Mouse (Mus musculus): ENCODE results near the gene H3f3b.

The H3f3b gene

DNA sequence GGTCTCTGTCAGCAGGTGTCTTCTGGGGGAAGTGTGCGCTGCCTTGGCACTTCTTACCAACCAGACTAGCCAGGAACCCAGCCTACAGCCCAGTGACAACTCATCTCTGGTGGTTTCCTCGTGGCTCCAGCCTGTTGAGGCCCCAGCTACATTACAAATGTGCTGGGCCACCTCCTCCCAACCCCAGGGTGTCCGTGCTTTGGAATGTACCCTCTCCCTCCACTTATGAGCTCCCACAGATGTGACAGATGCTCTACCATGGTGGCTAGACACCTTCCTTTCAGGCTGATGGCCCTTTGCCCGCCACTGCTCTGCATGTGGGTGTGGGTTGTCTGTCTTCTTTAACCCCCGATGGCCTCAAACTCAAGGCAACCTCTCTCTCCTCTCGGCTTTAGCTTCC lies 26.0 kb downstream of the H3f3b start:
- DNase-seq (ENCODE audit: low spot score), result no peak

DNA sequence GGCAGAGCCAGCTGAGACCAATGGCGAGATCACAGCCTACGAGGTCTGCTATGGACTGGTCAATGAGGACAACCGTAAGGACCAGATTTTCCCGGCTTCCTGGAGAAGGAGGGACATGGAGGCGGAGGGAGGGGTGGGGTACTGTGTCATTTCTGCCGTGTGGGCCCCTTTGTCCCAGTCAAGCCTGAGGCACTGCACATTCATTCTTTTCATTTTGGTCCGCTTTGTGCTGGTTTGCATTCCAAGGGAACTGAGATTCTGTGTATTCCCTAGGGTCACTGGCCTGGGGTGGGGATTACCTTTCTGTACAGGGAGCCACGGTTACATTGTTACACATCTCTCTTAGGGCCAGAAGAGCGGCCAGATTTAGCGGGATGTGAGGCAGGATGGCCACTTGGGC lies 27.2 kb downstream of the H3f3b start:
- DNase-seq (ENCODE audit: low spot score), result no peak

DNA sequence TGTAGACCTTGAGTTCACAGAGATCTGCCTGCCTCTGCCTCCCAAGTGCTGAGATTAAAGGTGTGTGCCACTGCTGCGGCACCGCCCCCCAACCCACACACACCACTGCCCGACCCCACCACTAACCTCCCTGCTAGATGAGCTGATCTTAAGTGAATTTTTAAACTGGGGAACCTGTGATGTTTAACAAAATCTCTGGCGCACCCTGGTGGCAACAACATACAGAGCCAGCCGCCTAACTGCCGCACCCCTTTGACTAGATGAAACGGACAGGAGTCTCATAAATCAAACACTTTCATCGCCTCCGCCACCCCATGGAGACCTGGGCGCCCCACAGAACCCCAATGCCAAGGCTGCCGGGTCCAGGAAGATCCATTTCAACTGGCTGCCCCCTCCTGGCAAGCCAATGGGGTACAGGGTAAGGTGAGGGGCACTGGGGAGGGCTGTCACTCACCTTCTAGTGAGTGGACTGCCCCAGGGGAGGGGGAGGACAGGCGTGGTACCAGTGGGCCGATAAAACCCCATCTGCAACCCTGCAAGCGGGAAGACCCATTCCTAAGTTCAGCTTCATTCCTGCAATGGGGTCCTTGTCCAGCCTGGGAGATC lies 28.1 kb downstream of the H3f3b start:
- no peak for DNase-seq (ENCODE audit: low spot score)

DNA sequence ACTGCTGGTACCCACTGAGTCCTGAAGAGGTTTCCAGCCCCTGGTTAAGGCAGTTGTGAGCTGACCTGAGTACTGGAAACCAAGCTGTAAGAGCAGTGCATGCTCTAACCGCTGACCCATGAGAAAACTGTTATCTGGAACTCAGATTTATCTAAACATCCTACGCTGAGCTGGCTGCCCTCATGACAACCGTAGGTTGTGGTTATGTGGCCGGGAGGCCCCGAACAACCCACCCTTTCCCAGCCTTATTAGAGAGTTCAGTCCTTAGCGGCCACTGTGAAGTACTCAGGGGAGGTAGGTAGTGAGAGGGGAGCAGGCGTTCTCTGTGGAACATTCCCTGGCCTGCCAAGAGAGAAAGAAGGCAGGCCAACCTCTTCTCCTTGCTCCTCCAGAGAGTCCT lies 28.7 kb downstream of the H3f3b start:
- DNase-seq (ENCODE audit: low spot score), result no peak

DNA sequence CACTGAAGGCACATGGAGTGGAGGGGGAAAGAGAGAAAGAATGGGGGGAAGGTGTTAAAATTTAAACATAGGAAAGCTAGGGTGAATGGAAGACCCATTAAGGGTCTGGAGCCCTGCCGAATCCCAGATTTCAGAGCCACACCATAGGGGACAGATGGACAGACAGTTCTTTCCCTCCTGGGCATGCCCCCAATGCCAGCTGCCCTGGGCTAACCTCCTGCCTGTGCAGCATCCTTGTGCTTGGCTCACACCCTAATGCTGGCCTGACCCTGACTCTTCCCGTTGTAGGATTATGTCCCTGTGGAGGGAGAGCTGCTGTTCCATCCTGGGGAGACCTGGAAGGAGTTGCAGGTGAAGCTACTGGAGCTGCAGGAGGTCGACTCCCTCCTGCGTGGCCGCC lies 30.1 kb downstream of the H3f3b start:
- DNase-seq (ENCODE audit: low spot score), result no peak

DNA sequence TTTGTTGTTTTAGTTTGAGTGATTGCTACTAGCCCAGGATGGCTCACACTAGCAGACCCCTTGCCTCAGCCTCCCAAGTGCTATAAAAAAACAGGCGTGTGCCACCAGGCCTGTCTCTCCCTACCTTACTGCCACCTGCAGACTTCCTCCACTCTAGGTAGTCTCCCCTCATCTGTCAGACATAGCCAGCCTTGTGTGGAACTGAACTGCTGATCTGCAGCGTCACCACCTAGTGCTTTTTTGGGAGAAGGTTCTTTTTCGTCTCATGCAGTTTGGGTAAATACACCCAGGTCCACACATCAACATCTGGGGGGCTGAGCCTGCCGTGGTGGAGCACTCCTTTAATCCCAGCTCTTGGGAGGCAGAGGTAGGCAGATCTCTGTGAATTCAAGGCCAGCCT lies 30.7 kb downstream of the H3f3b start:
- DNase-seq (ENCODE audit: low spot score), result no peak

DNA sequence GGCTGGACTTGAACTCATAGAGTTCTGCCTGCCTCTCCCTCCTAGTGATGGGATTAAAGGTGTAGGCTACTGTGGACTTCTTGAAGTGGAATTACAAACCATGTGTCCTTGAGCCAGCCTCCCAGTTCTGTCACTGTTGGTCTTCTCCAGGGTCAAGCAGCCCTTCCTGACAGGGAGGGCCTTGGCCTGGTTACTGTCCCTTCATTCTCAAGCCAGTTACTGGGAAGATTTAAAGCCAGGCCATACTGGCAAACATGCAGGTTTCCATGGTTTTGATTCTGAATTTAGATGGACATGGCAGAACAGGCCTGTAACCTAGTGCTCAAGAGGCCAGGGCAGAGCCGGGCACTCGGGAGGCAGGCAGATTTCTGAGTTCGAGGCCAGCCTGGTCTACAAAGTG lies 32.5 kb downstream of the H3f3b start:
- DNase-seq (ENCODE audit: low spot score), result no peak

DNA sequence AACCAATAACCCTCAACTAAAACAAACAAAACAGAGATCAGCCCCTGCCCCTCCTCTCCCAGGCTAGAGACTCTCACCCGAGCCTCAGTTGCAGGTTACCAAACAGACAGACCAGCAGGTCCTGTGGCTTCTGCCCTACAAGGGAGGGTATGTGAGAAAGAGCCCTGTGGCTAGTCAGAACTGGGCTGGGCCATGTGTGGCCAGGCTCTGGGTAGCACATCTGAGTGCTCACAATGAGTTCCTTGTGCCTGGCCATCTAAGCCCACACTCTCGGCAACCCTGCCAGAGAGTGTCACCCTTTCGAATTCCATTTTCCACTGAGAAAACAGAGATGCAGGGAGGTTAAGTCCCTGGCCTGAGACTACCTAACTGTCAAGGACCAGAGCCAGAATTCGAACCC lies 35.7 kb downstream of the H3f3b start:
- DNase-seq (ENCODE audit: low spot score), result no peak

DNA sequence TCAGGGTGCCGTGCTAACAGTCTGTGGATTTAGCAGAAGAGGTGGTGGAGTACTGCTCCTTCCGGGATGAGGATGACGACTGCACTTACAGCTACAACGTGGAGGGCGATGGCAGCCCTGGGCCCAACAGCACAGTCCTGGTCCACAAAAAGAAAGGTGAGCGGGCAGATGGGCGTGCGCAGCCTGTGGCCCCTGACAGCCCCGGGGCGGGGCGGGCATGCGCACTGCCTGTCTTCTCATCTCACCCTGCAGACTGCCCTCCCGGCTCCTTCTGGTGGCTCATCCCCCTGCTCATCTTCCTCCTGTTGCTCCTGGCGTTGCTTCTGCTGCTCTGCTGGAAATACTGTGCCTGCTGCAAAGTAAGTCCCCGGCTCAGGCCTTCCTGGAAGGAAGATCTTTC lies 38.1 kb downstream of the H3f3b start:
- DNase-seq (ENCODE audit: low spot score), result no peak

DNA sequence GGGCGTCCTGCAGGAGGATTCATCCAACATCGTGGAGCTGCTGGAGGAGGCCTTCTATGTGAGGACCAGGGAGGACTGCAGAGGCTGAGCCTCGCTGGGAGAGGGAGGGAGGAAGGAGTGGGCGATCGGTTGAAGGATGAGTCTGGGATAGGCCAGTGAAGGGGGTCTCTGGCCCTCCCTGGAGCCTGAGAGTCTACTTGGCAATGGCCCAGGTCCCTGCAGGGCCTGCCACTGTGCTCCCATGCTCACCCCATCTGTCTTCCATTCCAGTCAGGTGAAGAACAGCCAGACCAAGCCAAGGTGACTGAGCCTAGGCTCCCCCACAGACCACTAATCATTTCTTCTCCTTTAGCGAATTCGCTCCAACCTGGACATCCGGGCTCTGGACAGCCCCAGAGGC lies 44.5 kb downstream of the H3f3b start:
- DNase-seq (ENCODE audit: low spot score), result no peak

DNA sequence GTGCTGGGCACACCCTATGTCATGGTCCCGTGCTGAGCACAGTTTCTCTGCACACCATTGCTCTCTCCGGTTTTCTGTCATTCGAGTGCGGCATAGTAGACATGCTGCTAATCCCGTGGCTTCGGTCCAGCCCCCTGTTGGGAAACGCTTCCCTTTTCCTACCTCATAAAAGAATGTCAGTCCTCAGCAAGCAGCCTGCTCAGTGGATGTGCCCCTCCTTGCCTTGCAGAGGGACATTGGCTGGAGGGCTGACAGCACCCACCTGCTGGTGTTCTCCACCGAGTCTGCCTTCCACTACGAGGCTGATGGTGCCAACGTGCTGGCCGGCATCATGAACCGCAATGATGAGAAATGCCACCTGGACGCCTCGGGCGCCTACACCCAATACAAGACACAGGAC lies 45.3 kb downstream of the H3f3b start:
- no peak for DNase-seq (ENCODE audit: low spot score)

DNA sequence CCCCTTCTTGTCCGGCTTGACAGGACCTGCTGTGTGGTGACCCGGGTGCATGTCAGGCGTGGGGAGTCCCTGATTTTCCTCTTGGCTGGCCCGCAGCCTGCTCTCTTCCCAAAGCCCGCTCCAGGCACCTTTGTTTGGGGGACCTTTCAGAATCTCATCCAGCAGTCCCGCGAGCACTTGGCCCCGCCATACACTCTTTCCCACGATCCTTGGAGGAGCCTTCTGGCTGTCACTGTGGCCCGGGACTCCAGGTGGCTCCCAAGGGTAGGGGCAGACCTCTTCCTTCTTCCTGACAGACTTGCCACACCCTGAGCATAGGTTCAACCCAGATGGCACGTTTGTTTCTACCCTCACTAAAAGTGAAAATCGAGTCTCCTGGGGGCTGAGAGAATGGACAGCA lies 52.2 kb downstream of the H3f3b start:
- no peak for DNase-seq (ENCODE audit: low spot score)

DNA sequence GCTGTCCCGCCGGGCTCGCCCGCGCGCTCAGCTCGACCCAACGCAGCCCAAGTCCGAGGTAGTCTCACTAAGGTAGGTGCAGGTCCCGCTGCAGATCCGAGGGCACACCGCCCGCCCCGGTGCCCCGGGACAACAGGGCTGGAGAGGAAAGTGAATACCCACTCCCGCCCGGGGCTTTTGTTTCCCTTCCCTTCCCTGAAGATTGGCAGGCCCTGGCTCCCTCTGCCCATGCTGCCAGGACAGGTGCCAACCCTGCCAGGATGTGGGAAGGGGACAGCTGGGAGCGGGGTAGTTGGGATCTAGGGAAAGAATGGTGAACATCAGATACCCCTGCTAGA lies 52.7 kb downstream of the H3f3b start:
- DNase-seq (ENCODE audit: low spot score), result no peak

DNA sequence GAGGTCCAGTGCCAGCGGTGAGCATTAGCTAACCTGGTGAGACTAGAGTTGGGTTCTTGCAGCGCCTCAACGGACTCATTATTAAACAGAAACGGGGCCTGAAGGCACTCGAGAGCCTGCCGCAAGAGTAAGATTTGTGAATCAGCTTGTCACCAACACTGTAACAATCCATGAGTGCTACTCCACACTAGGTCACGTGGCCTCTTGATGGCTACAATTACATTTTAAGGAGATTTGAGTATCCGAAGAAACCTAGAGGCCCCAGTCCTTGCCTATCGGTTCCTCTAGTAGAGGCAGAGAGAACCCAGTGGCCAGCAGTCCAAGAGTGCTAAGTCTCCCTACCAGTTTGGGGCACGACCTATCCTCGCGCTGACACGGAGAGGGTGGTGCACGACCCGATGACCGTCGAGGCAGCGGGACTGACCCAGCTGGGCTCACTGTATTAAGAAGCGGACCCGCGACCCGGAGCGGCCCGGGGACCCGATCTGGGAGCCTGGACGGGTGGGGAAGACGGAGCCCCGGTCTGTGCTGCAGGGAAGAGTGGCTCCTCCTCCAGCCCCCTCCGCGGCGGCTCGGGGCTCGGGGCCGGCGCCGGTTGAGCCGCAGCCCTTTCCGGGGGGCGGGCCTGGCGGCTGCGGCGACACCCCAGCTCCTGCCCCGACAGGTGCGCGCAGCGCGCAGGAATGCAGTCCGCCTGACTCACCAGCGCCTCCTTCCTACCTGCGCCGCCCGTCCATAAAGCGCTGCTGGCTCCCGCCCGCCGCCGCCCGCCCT lies 53.3 kb downstream of the H3f3b start, which contains the start of gene Itgb4:
TSS of gene Itgb4 (plus strand) at position 401 of the 774 bp plus-strand sequence.
- peak; percentile 18 for DNase-seq (ENCODE audit: low spot score)
